Mouse (Mus musculus): ENCODE results near the gene Scel. TPM values are rescaled to one million over a fixed set of nuclear protein-coding genes. Genes with fewer than 3 reads are reported as not detected.

The Scel gene
- total RNA-seq, 2 experiments from 2014 or later = 0.18 TPM; not detected in 1

DNA sequence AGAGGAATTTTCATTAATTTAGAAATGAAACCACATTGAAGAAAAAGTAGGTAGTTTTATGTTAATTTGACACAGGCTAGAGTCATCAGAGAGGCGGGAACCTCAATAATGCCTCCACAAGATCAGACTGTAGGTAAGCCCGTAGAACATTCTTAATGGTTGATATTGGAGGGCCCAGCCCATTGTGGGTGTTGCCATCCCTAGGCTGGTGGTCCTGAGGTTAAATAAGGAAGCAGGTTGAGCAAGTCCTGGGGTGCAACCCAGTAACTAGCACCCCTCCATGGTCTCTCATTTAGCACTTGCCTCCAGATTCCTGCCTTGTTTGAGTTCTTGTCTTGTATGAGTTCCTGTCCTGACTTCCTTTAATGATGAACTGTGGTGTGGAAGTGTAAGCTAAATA is 138.4 kb downstream of the Scel start:
- no peak for DNase-seq

DNA sequence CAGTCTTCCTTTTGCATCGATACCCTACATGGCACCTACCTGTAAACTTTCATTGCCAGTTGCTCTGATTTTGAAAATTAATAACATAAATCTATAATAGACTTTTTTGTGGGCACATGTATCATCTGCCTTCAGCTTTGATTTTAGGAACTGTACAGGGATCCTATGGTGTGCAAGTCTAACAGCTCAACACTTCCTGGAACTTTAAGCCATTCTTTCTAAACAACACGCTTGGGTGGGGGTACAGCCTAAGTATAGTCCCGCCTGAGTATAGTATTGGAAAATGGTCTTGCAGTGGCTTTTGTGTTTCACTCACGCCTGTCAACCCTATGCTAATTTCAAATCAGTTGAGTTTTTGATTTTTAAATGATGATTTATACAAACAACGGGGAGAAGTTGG is 139.4 kb downstream of the Scel start:
- DNase-seq = no peak

DNA sequence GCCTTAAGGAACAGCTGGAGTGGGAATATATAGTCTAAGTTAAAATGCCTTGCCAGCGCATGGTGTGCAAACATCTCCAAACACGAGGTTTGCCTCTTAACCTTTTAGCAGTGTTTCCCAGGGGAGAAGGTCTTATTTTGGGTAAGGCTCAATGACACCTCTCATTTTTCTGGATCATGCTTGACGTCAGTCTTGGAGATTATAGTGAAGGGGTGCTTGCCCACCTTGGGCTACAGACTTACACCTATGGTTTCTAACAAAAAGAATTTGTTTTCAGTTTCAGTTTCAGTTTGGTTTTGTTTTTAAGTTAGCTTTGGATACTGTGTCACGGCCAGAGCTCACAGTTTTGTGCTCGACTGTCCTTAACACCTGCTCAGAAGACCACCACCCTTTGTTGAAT is 140.7 kb downstream of the Scel start:
- DNase-seq = no peak

DNA sequence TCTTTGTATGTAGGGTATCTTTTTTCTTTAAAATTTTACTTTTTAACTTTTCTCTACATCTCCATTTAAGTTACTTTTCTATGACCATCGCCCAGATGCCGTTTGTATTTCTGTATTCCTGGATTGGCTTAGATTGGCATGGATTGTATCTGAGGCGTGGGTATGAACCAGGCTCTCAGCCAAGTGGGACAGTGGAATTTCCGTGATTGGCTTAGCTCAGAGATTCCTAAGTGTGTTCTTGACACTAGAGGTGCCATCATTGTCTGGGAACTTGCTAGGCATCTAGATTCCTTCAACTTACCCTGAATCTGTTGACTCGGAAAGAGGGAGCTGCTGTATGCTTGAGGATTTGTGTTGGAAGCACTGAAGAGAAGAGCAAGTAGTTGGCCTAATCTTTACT is 142.3 kb downstream of the Scel start:
- DNase-seq = no peak

DNA sequence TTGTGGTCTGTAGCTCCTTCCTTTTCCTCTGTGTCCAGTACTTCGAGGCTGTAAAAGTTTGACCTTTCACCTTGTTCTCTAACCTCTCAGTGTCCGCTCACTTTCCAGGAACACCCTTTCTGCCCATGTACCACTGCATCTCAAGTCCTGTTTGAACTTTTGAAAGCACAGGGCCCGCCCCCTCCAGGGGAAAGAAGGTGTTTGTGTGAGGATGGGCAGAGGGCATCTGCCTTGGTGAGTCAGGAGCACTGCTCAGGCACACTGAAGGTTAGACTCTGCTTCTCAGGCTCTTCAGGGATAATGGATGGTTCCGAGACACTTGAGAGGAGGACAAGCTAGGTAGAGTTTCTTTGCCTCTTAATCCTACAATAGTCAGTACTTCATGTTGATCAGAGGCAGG is 144.7 kb downstream of the Scel start:
- DNase-seq = no peak

Small RNAs within 50 kb of the gene (microRNA-seq; reads per million reads assigned to microRNA genes)
- 0 reads per million in 2 experiments for gene Gm22877

Other genes with a start within 250 kb of the Scel start
- 10 to 100 TPM; 30.9 to 33.3 TPM for gene Mycbp2, start 166.5 kb upstream of the Scel start, total RNA-seq (2021)
- under 1 TPM; 0.31 to 0.45 TPM for gene Slain1, start 136.9 kb downstream of the Scel start, total RNA-seq (2021)